Mouse (Mus musculus) neural tube, embryonic 15.5 days (tissue): Measurements from ENCODE around the gene Gas7. TPM values are rescaled to one million over a fixed set of nuclear protein-coding genes. Genes with fewer than 3 reads are reported as not detected.

Source experiments
- ATAC-seq: fragments of 200-750 bp; cut with Nextera tagmentation; 2 replicates; pipeline ENCODE4 v1.8.0; 2017; ENCODE audit warnings: mild to moderate bottlenecking, moderate TSS enrichment, moderate library complexity; ENCODE audit not compliant: low FRiP score
- H3K27ac ChIP-seq: fragments of 300-500 bp; sonication (generic); replicated peaks from 2 replicates; pipeline ENCODE4 v1.5.1; 2015; ENCODE audit warnings: mild to moderate bottlenecking, inconsistent platforms
- H3K27me3 ChIP-seq: fragments of 300-500 bp; sonication (generic); replicated peaks from 2 replicates; pipeline ENCODE4 v1.6.1; 2015; ENCODE audit warnings: inconsistent platforms
- H3K36me3 ChIP-seq: fragments of 300-500 bp; sonication (generic); 2 replicates; pipeline ENCODE4 v1.6.1; 2015; ENCODE audit warnings: inconsistent platforms
- H3K4me1 ChIP-seq: fragments of 300-500 bp; sonication (generic); 2 replicates; pipeline ENCODE4 v1.6.1; 2015; ENCODE audit warnings: inconsistent platforms
- H3K4me2 ChIP-seq: fragments of 300-500 bp; sonication (generic); 2 replicates; pipeline ENCODE4 v1.6.1; 2015; ENCODE audit warnings: inconsistent platforms, mild to moderate bottlenecking, moderate library complexity
- H3K4me3 ChIP-seq: fragments of 300-500 bp; sonication (generic); replicated peaks from 2 replicates; pipeline ENCODE4 v1.5.1; 2015; ENCODE audit warnings: mild to moderate bottlenecking, inconsistent platforms
- H3K9ac ChIP-seq: fragments of 300-500 bp; sonication (generic); replicated peaks from 2 replicates; pipeline ENCODE4 v1.6.1; 2015; ENCODE audit warnings: mild to moderate bottlenecking, inconsistent platforms
- H3K9me3 ChIP-seq: fragments of 300-500 bp; sonication (generic); replicated peaks from 2 replicates; pipeline ENCODE4 v1.6.1; 2016; ENCODE audit warnings: inconsistent platforms
- WGBS: fragments of 180-500 bp; shearing (Covaris S2); methylation state at CpG from one replicate; pipeline ENCODE4 v1.1.7; 2015; ENCODE audit warnings: mixed read lengths; 5-methylcytosine and 5-hydroxymethylcytosine counted together
- polyA plus RNA-seq: library from polyadenylated mRNA; unstranded; fragments of >200 nt; fragmentation: Nextera tagmentation; extraction: Ambion mirVana; gene quantifications from 2 replicates; pipeline ENCODE4 v1.2.1, GENCODE M21; 2015

The Gas7 gene
- polyA plus RNA-seq, 1 experiment from 2014 or later, result 26.7 TPM

- H3K9ac ChIP-seq, result no peak overlapping the region
- no peaks in the 10 kb centered on the region for H3K9me3 ChIP-seq
- no peaks in the 10 kb centered on the region for H3K36me3 ChIP-seq
- no peak for ATAC-seq
- no peak overlapping the region for H3K4me3 ChIP-seq
- WGBS, result 86% methylated on average over 6 of the region's 6 CpGs
- H3K4me1 ChIP-seq, result peaks cover 17% of the 10 kb centered on the region
- no peak overlapping the region for H3K4me2 ChIP-seq
- peak overlapping the region; percentile 73 for H3K27ac ChIP-seq
- no peaks in the 10 kb centered on the region for H3K27me3 ChIP-seq
Observed at GRCm38 (mm10) chr11:67664918-67665317, 209.7 kb downstream of the Gas7 start.

- no peak for ATAC-seq
- 89% methylated on average over 5 of the region's 5 CpGs for WGBS
Observed at GRCm38 (mm10) chr11:67666129-67666528, 210.9 kb downstream of the Gas7 start.

GRCm38 (mm10) chr11:67667531-67668332 is 212.5 kb downstream of the Gas7 start:
- no peaks in the 10 kb centered on the region for H3K9me3 ChIP-seq
- WGBS, result 80% methylated on average over 13 of the region's 13 CpGs
- ATAC-seq, result peak; percentile 22; the same call in 1 of the 2 replicates

More at GRCm38 (mm10) chr11:67666129-67666528, 210.9 kb downstream of the Gas7 start:
- Histone ChIP-seq H3K9me3 (no peaks in the 10 kb centered on the region), H3K4me1 (peaks cover 17% of the 10 kb centered on the region), H3K27ac (no peak overlapping the region), H3K36me3 (no peaks in the 10 kb centered on the region), H3K4me3 (no peak overlapping the region), H3K4me2 (no peak overlapping the region), H3K27me3 (no peaks in the 10 kb centered on the region), H3K9ac (no peak overlapping the region)

DNA sequence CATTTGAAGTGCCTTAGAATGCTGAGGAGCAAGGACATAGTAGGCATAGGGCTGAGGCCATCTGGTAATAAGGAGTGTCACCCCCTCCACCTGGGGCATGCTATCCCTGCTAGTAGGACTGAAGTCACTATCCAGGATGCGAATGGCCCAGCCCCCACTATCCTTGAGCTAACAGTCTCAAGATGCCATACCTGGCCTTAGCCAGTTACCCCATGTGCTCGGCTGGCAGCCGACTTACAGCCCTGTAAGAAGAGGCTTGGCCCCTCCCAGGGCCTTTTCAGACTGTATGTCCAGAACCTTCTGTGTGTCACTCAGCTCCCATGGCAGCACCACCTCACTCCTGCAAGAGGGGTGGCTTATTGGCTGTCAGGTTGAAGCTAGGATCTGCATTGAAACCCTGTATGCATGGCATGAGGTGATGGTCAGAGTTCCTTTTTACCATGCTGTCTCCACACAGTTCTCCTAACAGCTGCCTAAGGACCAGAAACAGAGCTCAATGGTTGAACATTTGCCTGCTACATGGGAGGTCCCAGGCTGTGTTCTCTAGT is 213.3 kb downstream of the Gas7 start:
- Histone ChIP-seq H3K36me3 (no peaks in the 10 kb centered on the region), H3K4me3 (no peak overlapping the region), H3K27ac (no peak overlapping the region), H3K4me1 (peaks cover 17% of the 10 kb centered on the region), H3K9ac (no peak overlapping the region), H3K9me3 (no peaks in the 10 kb centered on the region), H3K4me2 (no peak overlapping the region), H3K27me3 (no peaks in the 10 kb centered on the region)
- 94% methylated on average over 3 of the region's 3 CpGs for whole genome bisulfite sequencing
- no peak for ATAC-seq

More at GRCm38 (mm10) chr11:67667531-67668332, 212.5 kb downstream of the Gas7 start:
- H3K4me2 ChIP-seq, result no peak overlapping the region
- H3K36me3 ChIP-seq, result no peaks in the 10 kb centered on the region
- H3K27me3 ChIP-seq, result no peaks in the 10 kb centered on the region
- H3K9ac ChIP-seq, result no peak overlapping the region
- peaks cover 17% of the 10 kb centered on the region for H3K4me1 ChIP-seq
- H3K4me3 ChIP-seq, result no peak overlapping the region
- H3K27ac ChIP-seq, result no peak overlapping the region

DNA sequence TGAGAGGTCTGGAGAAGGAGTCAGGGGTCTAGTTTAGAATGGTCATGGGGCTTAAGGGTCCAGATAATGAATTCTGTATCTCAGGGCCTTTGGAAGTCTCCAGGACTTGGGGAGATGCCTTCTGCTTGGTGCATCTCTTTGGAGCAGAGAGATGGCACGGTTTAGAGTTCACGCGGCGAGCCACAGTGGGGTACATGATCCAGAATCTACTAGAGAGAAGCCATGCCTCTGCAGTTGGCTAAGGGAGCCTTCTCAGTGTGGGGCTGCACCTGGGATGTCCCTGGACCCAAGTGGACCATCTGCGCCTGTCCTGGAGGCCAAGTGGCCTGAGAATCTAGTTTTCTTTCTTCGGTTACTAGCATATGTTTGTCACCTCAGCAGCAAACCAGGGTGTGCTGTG is 214.8 kb downstream of the Gas7 start:
- H3K9ac ChIP-seq, result no peak overlapping the region
- no peak for ATAC-seq
- H3K27me3 ChIP-seq, result no peaks in the 10 kb centered on the region
- 97% methylated on average over 6 of the region's 6 CpGs for WGBS
- H3K4me1 ChIP-seq, result peaks cover 8% of the 10 kb centered on the region
- H3K9me3 ChIP-seq, result no peaks in the 10 kb centered on the region
- no peaks in the 10 kb centered on the region for H3K36me3 ChIP-seq
- H3K4me2 ChIP-seq, result no peak overlapping the region
- no peak overlapping the region for H3K4me3 ChIP-seq
- no peak overlapping the region for H3K27ac ChIP-seq

DNA sequence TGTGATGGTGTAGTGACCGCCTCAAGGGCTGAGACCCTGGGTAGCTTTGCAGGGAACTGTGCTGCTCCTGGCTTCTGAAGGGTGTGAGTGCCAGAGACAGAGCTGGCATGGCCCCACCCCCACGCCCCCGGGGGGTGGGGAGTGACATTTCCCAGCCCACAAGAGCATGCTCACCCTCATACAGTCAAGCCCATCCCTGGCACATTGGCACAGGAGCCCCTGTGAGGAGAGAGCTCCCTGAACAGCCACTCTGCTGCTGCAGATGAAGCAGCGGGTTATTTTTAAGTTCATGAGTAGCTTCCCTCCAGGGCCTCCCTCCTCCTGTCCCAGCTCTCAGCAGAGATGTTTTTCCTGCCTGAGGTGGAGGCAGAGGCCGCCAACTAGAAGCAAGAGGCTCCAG is 216.9 kb downstream of the Gas7 start:
- no peak overlapping the region for H3K27ac ChIP-seq
- no peak overlapping the region for H3K9ac ChIP-seq
- no peak for ATAC-seq
- H3K4me1 ChIP-seq, result peaks cover 8% of the 10 kb centered on the region
- 81% methylated on average over 5 of the region's 5 CpGs for WGBS
- H3K27me3 ChIP-seq, result no peaks in the 10 kb centered on the region
- H3K4me2 ChIP-seq, result no peak overlapping the region
- no peaks in the 10 kb centered on the region for H3K9me3 ChIP-seq
- H3K4me3 ChIP-seq, result no peak overlapping the region
- H3K36me3 ChIP-seq, result no peaks in the 10 kb centered on the region

GRCm38 (mm10) chr11:67675562-67676540 is 220.6 kb downstream of the Gas7 start:
- no peak overlapping the region for H3K4me2 ChIP-seq
- H3K27ac ChIP-seq, result no peak overlapping the region
- WGBS, result 68% methylated on average over 12 of the region's 12 CpGs
- no peaks in the 10 kb centered on the region for H3K27me3 ChIP-seq
- H3K9me3 ChIP-seq, result no peaks in the 10 kb centered on the region
- no peaks in the 10 kb centered on the region for H3K36me3 ChIP-seq
- no peaks in the 10 kb centered on the region for H3K4me1 ChIP-seq
- no peak overlapping the region for H3K9ac ChIP-seq
- peak; percentile 79; the same call in 1 of the 2 replicates for ATAC-seq
- no peak overlapping the region for H3K4me3 ChIP-seq

- H3K4me2 ChIP-seq, result no peak overlapping the region
- H3K9me3 ChIP-seq, result no peaks in the 10 kb centered on the region
- no peak for ATAC-seq
- no peaks in the 10 kb centered on the region for H3K4me1 ChIP-seq
- H3K9ac ChIP-seq, result no peak overlapping the region
- no peak overlapping the region for H3K4me3 ChIP-seq
- H3K27me3 ChIP-seq, result no peaks in the 10 kb centered on the region
- WGBS, result 71% methylated on average over 5 of the region's 5 CpGs
- H3K36me3 ChIP-seq, result no peaks in the 10 kb centered on the region
- H3K27ac ChIP-seq, result no peak overlapping the region
Observed at GRCm38 (mm10) chr11:67679300-67679699, 224.1 kb downstream of the Gas7 start.

GRCm38 (mm10) chr11:67679930-67680329 is 224.7 kb downstream of the Gas7 start:
- 92% methylated on average over 2 of the region's 2 CpGs for WGBS
- Histone ChIP-seq H3K27ac (no peak overlapping the region), H3K9ac (no peak overlapping the region), H3K9me3 (no peaks in the 10 kb centered on the region), H3K4me1 (no peaks in the 10 kb centered on the region), H3K4me2 (no peak overlapping the region), H3K36me3 (0 out of 2 replicates have a peak, but pooled peaks cover 4% of the 10 kb centered on the region), H3K27me3 (no peaks in the 10 kb centered on the region), H3K4me3 (no peak overlapping the region)
- ATAC-seq, result no peak

GRCm38 (mm10) chr11:67681871-67682270 is 226.6 kb downstream of the Gas7 start:
- H3K9ac ChIP-seq, result no peak overlapping the region
- H3K36me3 ChIP-seq, result 0 out of 2 replicates have a peak, but pooled peaks cover 5% of the 10 kb centered on the region
- H3K9me3 ChIP-seq, result no peaks in the 10 kb centered on the region
- no peak for ATAC-seq
- no peak overlapping the region for H3K4me3 ChIP-seq
- peaks cover 3% of the 10 kb centered on the region; the same call in 1 of the 2 replicates for H3K4me1 ChIP-seq
- no peak overlapping the region for H3K4me2 ChIP-seq
- 88% methylated on average over 3 of the region's 3 CpGs for WGBS
- no peaks in the 10 kb centered on the region for H3K27me3 ChIP-seq
- H3K27ac ChIP-seq, result no peak overlapping the region

DNA sequence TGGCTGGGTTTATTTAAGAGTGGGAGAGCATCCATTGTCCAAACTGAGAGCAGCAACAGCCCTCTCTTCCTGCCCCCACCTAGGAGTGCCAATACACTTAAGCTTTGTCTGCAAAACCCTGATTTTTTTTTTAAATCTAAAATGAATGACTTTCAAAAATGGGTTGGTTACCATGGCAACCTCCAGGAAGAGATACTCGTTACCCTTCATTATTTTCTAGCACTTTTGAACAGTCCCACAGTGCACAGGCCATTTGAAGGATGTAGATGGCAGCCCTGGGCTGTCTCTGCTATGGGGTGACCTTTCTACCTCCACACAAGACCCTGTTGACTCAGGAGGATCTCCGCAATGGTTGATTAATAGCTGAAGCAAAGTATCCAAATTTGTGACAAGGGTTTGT is 230.9 kb downstream of the Gas7 start:
- no peak overlapping the region for H3K4me3 ChIP-seq
- H3K4me1 ChIP-seq, result peaks cover 3% of the 10 kb centered on the region; the same call in 1 of the 2 replicates
- H3K36me3 ChIP-seq, result 0 out of 2 replicates have a peak, but pooled peaks cover 5% of the 10 kb centered on the region
- WGBS, result 57% methylated on average over 2 of the region's 2 CpGs
- H3K9me3 ChIP-seq, result no peaks in the 10 kb centered on the region
- H3K4me2 ChIP-seq, result no peak overlapping the region
- H3K27me3 ChIP-seq, result no peaks in the 10 kb centered on the region
- no peak overlapping the region for H3K9ac ChIP-seq
- no peak overlapping the region for H3K27ac ChIP-seq
- no peak for ATAC-seq
